Mouse (Mus musculus) limb, embryonic 10.5 days (tissue): ENCODE results near the gene Tmed1. TPM values are rescaled to one million over a fixed set of nuclear protein-coding genes. Genes with fewer than 3 reads are reported as not detected.
"Not testable (repeated sequence)": the region's sequence is repeated elsewhere in the genome, so short reads cannot be mapped to it uniquely, and the experiment has no call there.

Experiments used
- DNase-seq: peaks from one replicate; pipeline ENCODE4 v3.0.0-alpha.2; 2017; ENCODE audit warnings: low spot score
- H3K27ac ChIP-seq: fragments of 300-500 bp; sonication (generic); 2 replicates; pipeline ENCODE4 v1.5.1; 2016; ENCODE audit warnings: mild to moderate bottlenecking
- H3K27me3 ChIP-seq: fragments of 300-500 bp; sonication (generic); 2 replicates; pipeline ENCODE4 v1.6.1; 2016; ENCODE audit warnings: low read depth, mild to moderate bottlenecking; ENCODE audit not compliant: poor library complexity, severe bottlenecking
- H3K36me3 ChIP-seq: fragments of 300-500 bp; sonication (generic); 2 replicates; pipeline ENCODE4 v1.6.1; 2016; ENCODE audit warnings: mild to moderate bottlenecking, moderate library complexity
- H3K4me1 ChIP-seq: fragments of 300-500 bp; sonication (generic); 2 replicates; pipeline ENCODE4 v1.6.1; 2016
- H3K4me3 ChIP-seq: fragments of 300-500 bp; sonication (generic); 2 replicates; pipeline ENCODE4 v1.5.1; 2016; ENCODE audit warnings: mild to moderate bottlenecking, moderate library complexity
- H3K9me3 ChIP-seq: fragments of 300-500 bp; sonication (generic); replicated peaks from 2 replicates; pipeline ENCODE4 v1.6.1; 2016; ENCODE audit warnings: mild to moderate bottlenecking
- WGBS: fragments of 180-500 bp; shearing (Covaris S2); methylation state at CpG from one replicate; pipeline ENCODE4 v1.1.7; 2016; 5-methylcytosine and 5-hydroxymethylcytosine counted together
- polyA plus RNA-seq: library from polyadenylated mRNA; unstranded; fragments of >200 nt; fragmentation: Nextera tagmentation; extraction: Ambion mirVana; gene quantifications from 2 replicates; pipeline ENCODE4 v1.2.1, GENCODE M21; 2016

The Tmed1 gene
- polyA plus RNA-seq, 1 experiment from 2014 or later = 137 TPM

DNA sequence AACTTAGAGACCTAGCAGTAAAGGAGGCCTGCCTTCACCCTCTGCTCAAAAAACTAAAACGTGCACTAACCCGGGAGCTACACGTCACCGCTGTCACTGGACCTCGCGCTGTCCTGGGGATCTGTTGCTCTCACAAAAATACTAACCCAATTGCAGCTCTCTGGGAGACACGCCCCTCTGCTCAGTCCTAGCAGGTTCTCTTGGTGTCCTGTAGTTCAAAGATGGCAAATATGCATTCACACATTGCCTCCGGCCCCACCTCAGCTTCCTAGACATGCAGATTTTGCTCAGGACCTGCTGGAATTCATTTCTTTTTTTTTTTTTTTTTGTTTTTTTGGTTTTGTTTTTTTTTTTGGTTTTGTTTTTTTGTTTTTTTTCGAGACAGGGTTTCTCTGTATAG lies 19.4 kb downstream of the Tmed1 start:
- Histone ChIP-seq H3K27me3 (no peaks in the 10 kb centered on the region), H3K9me3 (no peaks in the 10 kb centered on the region), H3K36me3 (peaks cover 92% of the 10 kb centered on the region), H3K27ac (no peak overlapping the region), H3K4me1 (peaks cover 22% of the 10 kb centered on the region), H3K4me3 (no peak overlapping the region)
- WGBS = 90% methylated on average over 9 of the region's 9 CpGs
- no peak for DNase-seq

GRCm38 (mm10) chr9:21488246-21488645 lies 21.8 kb downstream of the Tmed1 start:
- WGBS = 91% methylated on average over 1 of the region's 2 CpGs
- not testable (repeated sequence) for H3K9me3 ChIP-seq, DNase-seq, H3K4me1 ChIP-seq, H3K27ac ChIP-seq, H3K4me3 ChIP-seq, H3K27me3 ChIP-seq
- peaks cover 93% of the 10 kb centered on the region for H3K36me3 ChIP-seq

DNA sequence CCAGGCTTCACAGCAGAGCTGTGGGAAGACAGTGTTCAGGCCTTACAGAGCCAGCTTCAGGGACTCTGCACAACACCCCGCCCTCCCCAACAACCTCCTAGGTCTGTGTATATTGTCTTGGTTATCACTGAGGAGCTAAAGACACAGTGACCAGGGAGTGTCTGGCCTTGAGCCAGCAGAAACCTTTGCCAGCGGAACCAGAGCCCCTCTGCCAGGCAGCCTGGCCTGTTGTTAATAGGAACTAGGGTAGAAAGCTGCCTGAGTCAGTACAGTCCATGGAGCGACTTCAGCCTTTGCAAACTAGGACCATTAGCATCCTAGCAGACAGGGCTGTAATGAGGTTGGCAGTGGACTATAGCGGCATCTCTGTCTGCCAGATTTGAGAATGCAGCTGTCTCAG lies 26.0 kb downstream of the Tmed1 start:
- 95% methylated on average over 4 of the region's 4 CpGs for WGBS

GRCm38 (mm10) chr9:21477707-21478106 lies 32.3 kb downstream of the Tmed1 start:
- Histone ChIP-seq H3K27me3 (no peaks in the 10 kb centered on the region), H3K4me1 (no peaks in the 10 kb centered on the region), H3K27ac (no peak overlapping the region), H3K36me3 (peaks cover 96% of the 10 kb centered on the region), H3K9me3 (no peaks in the 10 kb centered on the region), H3K4me3 (no peak overlapping the region)
- no peak for DNase-seq
- WGBS = 98% methylated on average over 6 of the region's 6 CpGs

More for the DNA sequence above, 26.0 kb downstream of the Tmed1 start:
- Histone ChIP-seq H3K27ac (no peak overlapping the region), H3K9me3 (no peaks in the 10 kb centered on the region), H3K4me3 (no peak overlapping the region), H3K4me1 (no peaks in the 10 kb centered on the region), H3K27me3 (no peaks in the 10 kb centered on the region), H3K36me3 (peaks cover 93% of the 10 kb centered on the region)
- no peak for DNase-seq

DNA sequence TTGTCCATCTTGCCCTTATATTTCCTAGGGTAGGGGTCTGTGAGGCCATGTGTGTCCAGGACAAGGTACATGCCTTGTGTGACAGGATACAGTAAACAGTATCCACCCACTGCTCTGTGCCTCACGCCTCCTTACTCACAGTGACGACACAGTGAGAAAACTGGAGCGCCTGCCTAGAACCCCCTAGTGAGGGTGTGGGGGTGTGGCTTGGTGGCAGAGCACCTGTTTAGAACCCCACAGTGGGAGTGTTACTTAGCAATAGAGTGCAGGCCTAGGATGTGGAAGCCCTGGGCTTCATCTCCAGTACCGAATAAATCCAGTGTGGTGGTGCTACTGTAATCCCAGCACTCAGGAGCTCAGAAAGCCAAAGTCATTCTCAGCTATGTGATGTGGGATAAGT lies 37.1 kb downstream of the Tmed1 start:
- H3K9me3 ChIP-seq = no peaks in the 10 kb centered on the region
- WGBS = 90% methylated on average over 4 of the region's 4 CpGs
- no peak overlapping the region for H3K4me3 ChIP-seq
- H3K4me1 ChIP-seq = no peaks in the 10 kb centered on the region
- peaks cover 96% of the 10 kb centered on the region for H3K36me3 ChIP-seq
- H3K27me3 ChIP-seq = no peaks in the 10 kb centered on the region
- no peak for DNase-seq
- H3K27ac ChIP-seq = no peak overlapping the region

DNA sequence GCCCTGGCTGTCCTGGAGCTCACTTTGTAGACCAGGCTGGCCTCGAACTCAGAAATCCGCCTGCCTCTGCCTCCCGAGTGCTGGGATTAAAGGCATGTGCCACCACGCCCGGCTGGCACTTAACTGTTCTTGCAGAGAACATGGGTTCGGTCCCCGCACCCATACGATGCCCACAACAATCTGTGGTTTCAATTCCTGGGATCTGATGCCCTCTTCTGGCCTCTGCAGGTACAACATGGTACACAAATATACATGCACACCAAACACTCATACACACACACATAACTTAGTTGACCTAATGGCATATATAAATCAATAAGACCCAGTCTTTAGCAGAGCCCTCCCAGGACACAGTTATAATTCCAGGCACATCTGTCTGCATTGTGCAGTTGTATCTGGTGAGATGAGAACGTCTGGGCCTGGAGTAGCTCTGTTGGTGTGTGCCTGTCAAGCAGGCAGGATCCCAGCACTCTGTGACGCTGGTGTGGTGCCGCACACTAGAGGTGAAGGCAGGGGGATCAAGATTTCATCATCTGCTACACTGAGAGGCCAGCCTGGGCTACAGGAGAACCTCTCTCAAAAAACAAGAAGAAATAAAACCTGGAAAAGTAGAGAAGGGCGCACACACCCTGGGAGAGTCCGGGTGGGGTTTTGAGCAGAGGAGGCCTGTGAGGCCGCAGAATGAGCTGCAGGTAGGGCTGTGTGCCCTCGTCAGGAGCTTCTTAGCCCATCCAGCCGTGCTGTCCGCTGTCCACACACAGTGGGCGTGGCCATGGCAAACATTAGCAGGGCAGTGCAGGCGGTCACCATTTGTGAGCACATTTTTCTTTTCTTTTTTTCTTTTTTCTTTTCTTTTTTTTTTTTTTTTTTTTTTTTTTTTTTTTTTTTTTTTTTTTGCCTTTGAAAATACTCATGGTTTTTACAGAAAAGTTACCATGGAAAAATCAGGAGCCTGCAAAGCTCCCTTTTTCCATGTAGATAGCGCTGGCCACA lies 40.7 kb downstream of the Tmed1 start:
- H3K36me3 ChIP-seq = peaks cover 89% of the 10 kb centered on the region
- WGBS = 89% methylated on average over 20 of the region's 20 CpGs

DNA sequence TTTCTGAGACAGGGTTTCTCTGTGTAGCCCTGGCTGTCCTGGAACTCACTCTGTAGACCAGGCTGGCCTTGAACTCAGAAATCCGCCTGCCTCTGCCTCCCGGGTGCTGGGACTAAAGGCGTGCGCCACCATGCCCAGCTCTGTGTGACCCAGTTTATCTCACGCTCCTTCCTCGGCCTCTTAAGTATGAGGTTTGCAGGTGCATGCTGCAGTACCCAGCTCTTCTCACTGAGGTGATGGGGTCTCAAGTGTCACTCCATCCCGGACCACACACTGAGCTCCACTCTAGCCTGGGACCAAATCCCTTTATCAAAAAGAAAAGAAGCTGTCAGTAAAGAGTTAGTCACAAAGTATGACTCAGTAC lies 45.5 kb downstream of the Tmed1 start:
- not testable (repeated sequence) for H3K27ac ChIP-seq, H3K9me3 ChIP-seq, H3K4me1 ChIP-seq, H3K4me3 ChIP-seq, DNase-seq, H3K27me3 ChIP-seq
- H3K36me3 ChIP-seq = peaks cover 60% of the 10 kb centered on the region
- WGBS = 90% methylated on average over 7 of the region's 7 CpGs

More for the DNA sequence above, 40.7 kb downstream of the Tmed1 start:
- Histone ChIP-seq H3K4me1 (no peaks in the 10 kb centered on the region), H3K4me3 (no peak overlapping the region), H3K27me3 (no peaks in the 10 kb centered on the region), H3K9me3 (no peaks in the 10 kb centered on the region), H3K27ac (no peak overlapping the region)
- DNase-seq = peak; percentile 54

DNA sequence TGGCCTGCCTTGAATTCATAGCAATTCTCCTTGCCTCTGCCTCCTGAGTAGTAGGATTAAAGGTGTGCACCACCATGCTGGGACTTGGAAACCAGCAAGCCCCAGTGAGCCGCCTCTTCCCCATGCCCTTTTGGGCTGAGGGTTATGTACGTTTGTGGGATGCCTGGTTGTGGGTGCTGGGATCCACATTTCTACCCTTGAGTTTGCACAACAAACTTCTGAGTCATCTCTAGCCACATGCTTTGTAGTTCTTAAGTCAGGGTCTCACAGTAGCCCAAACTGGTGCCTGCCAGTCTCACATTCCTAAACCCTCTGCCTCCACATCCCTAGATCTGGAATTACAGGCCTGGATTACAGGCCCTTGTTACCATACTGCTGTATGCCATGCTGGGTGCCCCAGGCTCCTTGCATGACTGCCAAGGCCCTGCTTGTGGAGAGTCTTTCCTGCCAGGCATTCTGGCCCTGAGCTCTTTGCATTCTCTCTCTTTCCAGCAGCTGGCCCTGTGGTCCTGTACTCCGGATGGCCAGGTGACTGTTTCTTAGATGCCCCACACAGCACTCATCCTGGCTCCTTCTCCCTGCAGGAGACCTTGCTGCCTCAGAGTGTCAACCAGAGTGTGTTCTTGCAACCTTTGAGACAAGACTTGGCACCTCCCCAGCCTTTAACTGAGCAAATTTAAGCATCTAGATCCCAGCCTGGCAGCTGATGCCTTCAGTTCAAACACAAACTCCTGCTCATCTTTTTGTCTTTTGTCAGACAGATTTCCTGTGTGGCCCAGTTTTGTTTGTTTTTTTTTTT lies 46.1 kb downstream of the Tmed1 start:
- Histone ChIP-seq H3K4me3 (no peak overlapping the region), H3K36me3 (peaks cover 60% of the 10 kb centered on the region), H3K4me1 (peaks cover 6% of the 10 kb centered on the region; the same call in 1 of the 2 replicates), H3K27ac (no peak overlapping the region), H3K27me3 (no peaks in the 10 kb centered on the region), H3K9me3 (no peaks in the 10 kb centered on the region)
- WGBS = 93% methylated on average over 3 of the region's 3 CpGs
- DNase-seq = no peak

- Histone ChIP-seq H3K9me3 (no peaks in the 10 kb centered on the region), H3K27ac (no peak overlapping the region), H3K36me3 (peaks cover 60% of the 10 kb centered on the region), H3K27me3 (no peaks in the 10 kb centered on the region), H3K4me3 (no peak overlapping the region), H3K4me1 (peaks cover 6% of the 10 kb centered on the region; the same call in 1 of the 2 replicates)
- no peak for DNase-seq
- WGBS = 70% methylated on average over 5 of the region's 5 CpGs
These were observed 46.9 kb downstream of the Tmed1 start for GRCm38 (mm10) chr9:21463138-21463590.

- Histone ChIP-seq H3K4me3 (no peak overlapping the region), H3K9me3 (no peaks in the 10 kb centered on the region), H3K27ac (no peak overlapping the region), H3K36me3 (peaks cover 39% of the 10 kb centered on the region), H3K27me3 (no peaks in the 10 kb centered on the region), H3K4me1 (peaks cover 6% of the 10 kb centered on the region; the same call in 1 of the 2 replicates)
- no peak for DNase-seq
- 85% methylated on average over 3 of the region's 3 CpGs for WGBS
These were observed 49.6 kb downstream of the Tmed1 start for GRCm38 (mm10) chr9:21460400-21460940.

GRCm38 (mm10) chr9:21458821-21459220 lies 51.2 kb downstream of the Tmed1 start:
- H3K4me3 ChIP-seq = no peak overlapping the region
- no peak overlapping the region for H3K27ac ChIP-seq
- H3K36me3 ChIP-seq = peaks cover 34% of the 10 kb centered on the region
- WGBS = 97% methylated on average over 3 of the region's 3 CpGs
- peaks cover 6% of the 10 kb centered on the region; the same call in 1 of the 2 replicates for H3K4me1 ChIP-seq
- no peaks in the 10 kb centered on the region for H3K9me3 ChIP-seq
- no peak for DNase-seq
- H3K27me3 ChIP-seq = no peaks in the 10 kb centered on the region
